Mouse (Mus musculus) liver, postnatal 0 days (tissue): ENCODE measurements at regions not wholly inside any gene's neighbourhood (a gene's known extent, or its start where the extent isn't known, plus 50 kb on each side); places are given as distances from the start of the nearest gene placed in this dataset.

ENCODE experiments used
- ATAC-seq: fragments of 200-750 bp; cut with Nextera tagmentation; 2 replicates; pipeline ENCODE4 v1.8.0; 2017; ENCODE audit warnings: mild to moderate bottlenecking, moderate library complexity
- DNase-seq: peaks from one replicate; pipeline ENCODE4 v3.0.0-alpha.2; 2016
- H3K27ac ChIP-seq: fragments of 300-500 bp; sonication (generic); 2 replicates; pipeline ENCODE4 v1.5.1; 2014; ENCODE audit warnings: antibody characterized with exemption, moderate library complexity, mild to moderate bottlenecking, low read depth
- H3K27me3 ChIP-seq: fragments of 300-500 bp; sonication (generic); 2 replicates; pipeline ENCODE4 v1.6.1; 2014; ENCODE audit warnings: low read length, control low read depth, mixed read lengths; ENCODE audit not compliant: insufficient read depth
- H3K36me3 ChIP-seq: fragments of 300-500 bp; sonication (generic); replicated peaks from 2 replicates; pipeline ENCODE4 v1.6.1; 2014; ENCODE audit warnings: mild to moderate bottlenecking, control low read depth, low read length, moderate library complexity, mixed read lengths; ENCODE audit not compliant: insufficient read depth
- H3K4me1 ChIP-seq: fragments of 300-500 bp; sonication (generic); 2 replicates; pipeline ENCODE4 v1.6.1; 2014; ENCODE audit warnings: antibody characterized with exemption, mild to moderate bottlenecking, control low read depth; ENCODE audit not compliant: insufficient read depth
- H3K4me2 ChIP-seq: fragments of 300-500 bp; sonication (generic); 2 replicates; pipeline ENCODE4 v1.6.1; 2014; ENCODE audit warnings: low read depth, mild to moderate bottlenecking, low read length, moderate library complexity, mixed read lengths
- H3K4me3 ChIP-seq: fragments of 300-500 bp; sonication (generic); 2 replicates; pipeline ENCODE4 v1.5.1; 2014; ENCODE audit warnings: low read depth, low read length
- H3K9ac ChIP-seq: fragments of 300-500 bp; sonication (generic); replicated peaks from 2 replicates; pipeline ENCODE4 v1.6.1; 2014; ENCODE audit warnings: mild to moderate bottlenecking, moderate library complexity
- H3K9me3 ChIP-seq: fragments of 300-500 bp; sonication (generic); 2 replicates; pipeline ENCODE4 v1.6.1; 2016; ENCODE audit warnings: mild to moderate bottlenecking, control low read depth, low read length, mixed read lengths
- CTCF ChIP-seq: sonication (generic); IDR thresholded peaks from 2 replicates; pipeline ENCODE4 v1.5.1; 2016; ENCODE audit warnings: antibody characterized with exemption, low read depth
- EP300 ChIP-seq: IDR thresholded peaks from 2 replicates; pipeline ENCODE4 v1.6.1; 2016; ENCODE audit warnings: antibody characterized with exemption, low read depth, mild to moderate bottlenecking
- WGBS: fragments of 180-500 bp; shearing (Covaris S2); extraction: QIAGEN DNeasy Blood & Tissue Kit; methylation state at CpG from one replicate; pipeline ENCODE4 v1.1.7; 2014; ENCODE audit not compliant: insufficient replicate concordance; 5-methylcytosine and 5-hydroxymethylcytosine counted together

DNA sequence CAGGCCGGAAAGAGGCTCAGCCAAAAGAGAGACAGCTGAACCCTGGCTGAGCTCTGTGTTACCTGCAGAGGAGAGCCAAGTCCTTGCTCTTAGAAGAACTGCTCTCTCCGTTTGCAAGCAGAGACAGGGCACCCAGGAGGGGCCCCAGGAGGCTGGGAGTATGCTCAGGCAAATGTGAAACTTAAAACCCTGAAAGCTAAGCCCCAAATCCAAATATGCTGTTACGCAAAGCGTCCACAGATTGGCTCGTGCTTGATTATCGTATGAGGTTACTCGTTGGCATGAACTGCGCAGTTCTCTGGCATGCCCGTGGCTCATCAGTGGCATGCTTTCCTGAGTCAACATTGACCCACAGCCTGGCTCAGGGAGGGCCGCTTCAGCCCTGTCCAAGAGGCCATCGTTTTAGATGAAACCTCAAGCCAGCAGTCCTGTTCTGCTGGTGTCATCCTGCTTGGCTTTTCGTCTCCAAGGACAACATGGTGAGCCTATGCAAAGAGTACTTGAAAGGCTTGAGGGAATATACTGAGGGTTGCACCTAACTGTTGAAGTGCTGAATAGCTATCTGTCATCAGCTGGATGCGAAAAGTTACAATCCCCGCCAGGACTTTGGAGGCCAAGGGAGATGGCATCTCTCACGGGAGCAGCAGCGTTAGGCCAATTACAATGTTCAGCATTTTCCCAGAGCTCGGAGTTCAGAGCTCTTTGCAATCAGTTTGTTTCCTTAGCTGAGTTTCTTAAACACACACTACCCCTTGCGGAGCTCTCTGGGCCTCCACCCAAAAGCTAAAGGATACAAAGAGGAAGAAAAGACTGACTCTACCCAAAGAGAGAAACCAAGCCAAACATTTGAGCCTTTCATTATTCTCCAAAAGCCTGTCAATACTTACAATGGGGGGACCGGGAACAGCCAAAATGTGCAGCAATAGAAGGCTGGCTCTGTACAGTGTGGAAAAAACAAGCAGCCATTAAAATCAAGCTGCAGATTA, 120.8 kb upstream of the Smim15 start:
- Histone ChIP-seq H3K9ac (no peak overlapping the region), H3K27me3 (no peaks in the 10 kb centered on the region), H3K9me3 (no peaks in the 10 kb centered on the region), H3K4me2 (no peak overlapping the region), H3K36me3 (no peaks in the 10 kb centered on the region), H3K4me3 (no peak overlapping the region), H3K4me1 (no peaks in the 10 kb centered on the region), H3K27ac (no peak overlapping the region)
- DNase-seq: no peak
- 71% methylated on average over 19 of the region's 19 CpGs for WGBS
- ATAC-seq: no peak
- TF ChIP-seq CTCF (no peak), EP300 (no peak)

DNA sequence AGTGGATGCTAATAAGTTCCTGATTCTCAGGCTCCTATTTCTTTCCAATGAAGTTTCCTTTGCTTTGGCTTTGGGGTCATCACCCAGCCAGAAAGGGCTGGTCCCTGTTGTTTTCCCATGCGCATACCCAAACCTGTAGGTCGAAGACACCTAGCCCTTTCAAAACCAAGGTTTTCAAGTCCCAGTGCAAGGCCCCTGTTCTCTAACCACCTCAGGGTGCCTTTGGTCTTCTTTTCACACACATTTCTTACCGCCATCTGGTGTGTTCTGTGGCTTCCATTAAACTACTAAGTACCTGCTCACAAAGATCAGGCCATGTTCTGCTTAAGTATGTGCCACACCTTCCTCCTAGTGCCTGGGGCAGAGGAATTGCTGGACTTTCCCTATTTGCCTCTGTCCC, 124.8 kb upstream of the Smim15 start:
- no peak for TF ChIP-seq EP300
- TF ChIP-seq CTCF: no peak
- no peak for DNase-seq
- Histone ChIP-seq H3K4me3 (no peak overlapping the region), H3K9ac (no peak overlapping the region), H3K36me3 (no peaks in the 10 kb centered on the region), H3K27ac (no peak overlapping the region), H3K9me3 (no peaks in the 10 kb centered on the region), H3K4me1 (no peaks in the 10 kb centered on the region), H3K27me3 (no peaks in the 10 kb centered on the region), H3K4me2 (no peak overlapping the region)
- ATAC-seq: no peak
- WGBS: 88% methylated on average over 3 of the region's 3 CpGs

DNA sequence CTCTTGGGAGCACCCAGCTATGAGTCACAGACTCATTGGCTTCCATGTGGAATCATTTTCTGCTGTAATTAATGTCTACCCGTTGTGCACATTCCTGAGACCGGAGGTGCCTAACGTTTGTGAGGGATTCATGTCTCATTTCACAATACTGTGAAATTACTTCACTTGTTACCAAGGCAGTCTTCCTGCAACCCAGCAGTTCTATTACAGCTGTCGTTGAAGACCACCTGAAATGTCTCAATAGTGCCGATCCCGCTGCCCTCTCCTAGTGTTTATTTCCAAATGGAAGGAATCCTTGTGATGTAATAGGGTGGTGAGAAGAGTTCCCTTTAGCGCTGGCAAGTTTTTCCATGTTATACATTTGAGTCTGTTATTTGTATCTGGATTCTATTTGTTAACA, 125.8 kb upstream of the Smim15 start:
- no peaks in the 10 kb centered on the region for H3K9me3 ChIP-seq

DNA sequence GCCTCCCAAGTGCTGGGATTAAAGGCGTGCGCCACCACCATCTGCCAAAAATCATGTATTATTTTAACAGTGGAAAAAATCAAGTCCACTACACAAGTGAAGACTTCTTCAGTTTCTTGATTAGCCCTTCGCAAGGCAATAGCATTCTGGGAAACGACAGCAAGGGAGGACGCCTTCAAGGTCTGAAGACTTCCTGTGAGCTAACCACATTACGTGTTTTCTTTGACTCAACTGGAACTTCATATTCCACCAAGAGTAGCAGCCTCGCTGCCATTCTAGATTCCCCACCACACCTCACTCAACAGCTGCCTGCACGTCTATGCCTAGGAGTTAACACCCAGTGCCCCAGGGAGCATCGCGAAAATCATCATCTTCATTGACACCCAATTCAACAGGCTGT, 126.2 kb upstream of the Smim15 start:
- Histone ChIP-seq H3K27me3 (no peaks in the 10 kb centered on the region), H3K4me1 (no peaks in the 10 kb centered on the region), H3K9me3 (no peaks in the 10 kb centered on the region), H3K4me2 (no peak overlapping the region), H3K4me3 (no peak overlapping the region), H3K27ac (no peak overlapping the region), H3K36me3 (no peaks in the 10 kb centered on the region), H3K9ac (no peak overlapping the region)
- 55% methylated on average over 10 of the region's 10 CpGs for WGBS
- no peak for DNase-seq
- TF ChIP-seq CTCF: no peak
- no peak for TF ChIP-seq EP300
- no peak for ATAC-seq

More for the DNA sequence above, 125.8 kb upstream of the Smim15 start:
- Histone ChIP-seq H3K4me3 (no peak overlapping the region), H3K4me2 (no peak overlapping the region), H3K4me1 (no peaks in the 10 kb centered on the region), H3K27ac (no peak overlapping the region), H3K36me3 (no peaks in the 10 kb centered on the region), H3K9ac (no peak overlapping the region), H3K27me3 (no peaks in the 10 kb centered on the region)
- TF ChIP-seq CTCF: no peak
- TF ChIP-seq EP300: no peak
- DNase-seq: no peak
- no peak for ATAC-seq
- 71% methylated on average over 7 of the region's 7 CpGs for WGBS

DNA sequence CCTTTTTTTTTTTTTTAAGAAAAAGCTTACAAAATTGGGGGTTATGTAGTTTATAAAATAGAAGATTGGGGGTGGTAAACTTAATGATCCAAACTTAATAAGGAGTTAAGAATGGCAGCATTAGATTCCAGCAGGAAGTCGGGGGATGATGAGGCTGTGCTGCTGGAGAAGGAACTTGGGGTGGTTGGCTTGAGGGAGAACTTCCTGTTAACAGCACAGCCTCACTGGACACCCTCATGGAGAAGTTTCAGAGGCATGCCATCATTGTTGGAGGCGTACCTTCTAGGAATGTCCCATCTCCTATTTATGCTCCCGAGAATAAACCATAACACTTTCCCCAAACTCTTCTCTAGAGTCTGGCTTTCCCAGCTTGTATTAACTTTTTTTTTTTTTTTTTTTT, 126.7 kb upstream of the Smim15 start:
- Histone ChIP-seq H3K27ac (no peak overlapping the region), H3K9ac (no peak overlapping the region), H3K27me3 (no peaks in the 10 kb centered on the region), H3K4me1 (no peaks in the 10 kb centered on the region), H3K9me3 (no peaks in the 10 kb centered on the region), H3K4me3 (no peak overlapping the region), H3K4me2 (no peak overlapping the region), H3K36me3 (no peaks in the 10 kb centered on the region)
- DNase-seq (no peak), ATAC-seq (no peak)
- no peak for TF ChIP-seq EP300
- no peak for TF ChIP-seq CTCF
- WGBS: 68% methylated on average over 3 of the region's 3 CpGs

DNA sequence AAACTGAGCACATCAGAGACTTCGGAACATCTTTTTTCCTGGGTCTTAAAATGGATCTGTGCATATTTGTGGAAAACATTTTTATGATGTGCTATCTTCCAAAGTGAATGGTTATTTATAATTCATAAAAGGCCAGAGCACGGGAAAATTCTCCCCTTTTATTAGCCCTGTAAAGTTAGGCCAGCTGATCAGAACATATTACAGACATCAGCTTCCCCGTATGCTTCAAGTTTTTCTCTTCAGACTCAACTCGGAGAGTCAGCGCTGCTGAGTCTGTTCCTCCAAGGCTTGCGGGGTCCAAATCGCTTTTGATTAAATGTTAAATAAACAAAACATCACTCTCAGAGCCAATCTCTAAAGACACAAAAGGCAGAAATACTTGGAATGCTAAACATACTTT, 134.1 kb upstream of the Smim15 start:
- Histone ChIP-seq H3K9me3 (no peaks in the 10 kb centered on the region), H3K4me1 (no peaks in the 10 kb centered on the region), H3K4me3 (no peak overlapping the region), H3K27ac (no peak overlapping the region), H3K36me3 (no peaks in the 10 kb centered on the region), H3K4me2 (no peak overlapping the region), H3K27me3 (no peaks in the 10 kb centered on the region), H3K9ac (no peak overlapping the region)
- WGBS: 77% methylated on average over 7 of the region's 7 CpGs
- ATAC-seq: no peak
- no peak for TF ChIP-seq EP300
- TF ChIP-seq CTCF: no peak
- no peak for DNase-seq
